Mouse (Mus musculus) urinary bladder, postnatal 10 days (tissue): ENCODE results near the gene Vmn1r50.
"Not testable (repeated sequence)": the region's sequence is repeated elsewhere in the genome, so short reads cannot be mapped to it uniquely, and the experiment has no call there.

Experiments
- DNase-seq: peaks from one replicate; pipeline ENCODE4 v3.0.0; 2022; ENCODE audit warnings: low spot score

The Vmn1r50 gene

GRCm38 (mm10) chr6:90101130-90101529 is at the start of gene Vmn1r50:
Gene Vmn1r50 (plus strand): TSS chr6:90101430.
- DNase-seq: no peak

- DNase-seq: no peak
Measured at GRCm38 (mm10) chr6:90078406-90078805, 22.8 kb upstream of the Vmn1r50 start, which contains the start of gene Vmn1r49. Gene Vmn1r49 (minus strand): TSS chr6:90078506.

GRCm38 (mm10) chr6:90100566-90100965 is 664 bp upstream of the Vmn1r50 start:
- no peak for DNase-seq

GRCm38 (mm10) chr6:90122296-90122695 is 21.1 kb downstream of the Vmn1r50 start, which contains the start of gene Vmn1r51:
Gene Vmn1r51 (plus strand): TSS chr6:90122596.
- not testable (repeated sequence) for DNase-seq
